Mouse (Mus musculus) megakaryocyte-erythroid progenitor cell, adult 5-6 weeks (primary cell): ENCODE measurements around the gene Gm5152. TPM values are rescaled to one million over a fixed set of nuclear protein-coding genes. Genes with fewer than 3 reads are reported as not detected.
"Not testable (repeated sequence)": the region's sequence is repeated elsewhere in the genome, so short reads cannot be mapped to it uniquely, and the experiment has no call there.

Experiments used
- ATAC-seq: replicated peaks from 2 replicates; pipeline ENCODE4 v1.8.0; 2016; ENCODE audit warnings: mild to moderate bottlenecking, inconsistent platforms; ENCODE audit not compliant: severe bottlenecking, poor library complexity, low FRiP score, low TSS enrichment
- total RNA-seq, 2 experiments: library from RNA; stranded (forward) in 1 of 2; stranded (reverse) in 1 of 2; fragments of 200-1000, 215-1000 nt in 1 of 2; fragments of >200 nt in 1 of 2; fragmentation: Nextera tagmentation in 1 of 2; gene quantifications; 2 replicates each; pipeline ENCODE4 v1.2.3; 2014 to 2017

The Gm5152 gene
- total RNA-seq (2014; fragmentation: Nextera tagmentation) (not detected in 2 replicates), total RNA-seq (2017) (not detected in 2 replicates)

DNA sequence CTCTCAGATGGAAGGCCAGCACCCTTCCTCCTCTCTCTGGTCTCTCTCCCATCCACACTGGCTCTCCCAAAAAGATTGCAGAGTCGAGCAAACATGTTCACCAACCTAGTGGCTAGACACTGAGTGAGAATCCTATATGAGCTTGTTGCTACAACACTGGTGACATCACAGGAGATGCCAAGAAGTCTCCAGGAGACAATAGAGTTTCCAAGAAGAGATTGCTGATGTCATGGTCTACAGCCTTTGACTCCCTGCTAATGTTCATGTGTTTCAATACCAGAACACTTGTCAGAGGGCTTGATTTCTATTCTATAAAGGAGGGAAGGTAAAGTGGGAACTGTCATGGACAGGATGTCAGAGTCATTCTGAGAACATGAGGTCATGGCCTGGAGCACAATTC lies at the start of gene Gm5152:
Gm5152 (minus strand) TSS at position 101 of the 400 bp plus-strand sequence.
- not testable (repeated sequence) for ATAC-seq

GRCm38 (mm10) chr5:10254768-10255167 lies 8.4 kb upstream of the Gm5152 start:
- ATAC-seq: not testable (repeated sequence)

DNA sequence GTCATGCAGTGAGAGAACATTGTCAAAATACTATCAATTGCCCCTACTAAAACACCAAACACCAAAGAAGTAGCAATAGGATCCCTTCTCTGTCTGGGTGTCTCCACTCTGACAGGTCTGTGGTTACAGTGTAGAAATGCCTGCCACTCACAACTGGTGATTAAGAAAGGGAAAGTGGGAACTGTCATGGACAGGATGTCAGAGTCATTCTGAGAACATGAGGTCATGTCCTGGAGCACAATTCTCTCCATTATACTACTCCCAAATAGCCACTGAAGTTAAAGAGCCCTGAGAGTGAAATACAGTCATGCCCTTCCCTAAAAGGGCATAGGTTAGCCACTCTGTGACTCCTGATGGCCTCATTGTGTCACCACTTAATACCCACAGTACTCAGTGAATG lies 556 bp downstream of the Gm5152 start:
- ATAC-seq: not testable (repeated sequence)

GRCm38 (mm10) chr5:10240436-10240835 lies 5.9 kb downstream of the Gm5152 start:
- not testable (repeated sequence) for ATAC-seq

- no peak for ATAC-seq
These were observed 26.0 kb downstream of the Gm5152 start for GRCm38 (mm10) chr5:10220317-10220716.

GRCm38 (mm10) chr5:10203067-10203466 lies 43.3 kb downstream of the Gm5152 start:
- no peak for ATAC-seq

DNA sequence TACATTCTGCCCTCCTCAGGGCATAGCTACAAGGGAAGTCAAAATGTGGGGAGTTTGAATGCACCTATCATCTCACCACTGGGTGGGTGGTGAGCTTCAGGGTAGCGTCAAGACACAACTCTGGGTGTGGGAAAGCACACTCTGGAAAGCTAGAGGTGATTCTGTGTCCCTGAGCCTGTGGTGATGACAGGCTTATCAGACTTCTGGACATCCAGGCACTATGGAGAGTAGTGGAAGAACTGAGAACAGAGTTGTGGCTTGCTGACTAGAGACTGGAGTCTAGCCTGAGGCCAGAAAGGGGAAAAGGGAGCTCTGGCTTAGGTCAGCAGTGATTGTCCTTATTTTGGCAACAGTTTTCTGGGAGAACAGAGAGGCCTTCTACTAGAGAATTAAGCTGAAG lies 49.4 kb downstream of the Gm5152 start:
- ATAC-seq: no peak
